Mouse (Mus musculus) lung, postnatal 0 days (tissue): ENCODE data around the gene Pitpnc1. TPM values are rescaled to one million over a fixed set of nuclear protein-coding genes. Genes with fewer than 3 reads are reported as not detected.

Source experiments
- ATAC-seq: fragments of 200-750 bp; cut with Nextera tagmentation; 2 replicates; pipeline ENCODE4 v1.8.0; 2017; ENCODE audit warnings: moderate library complexity
- DNase-seq: peaks from one replicate; pipeline ENCODE4 v3.0.0-alpha.2; 2016; ENCODE audit warnings: low spot score
- H3K27ac ChIP-seq: fragments of 300-500 bp; sonication (generic); 2 replicates; pipeline ENCODE4 v1.5.1; 2014; ENCODE audit warnings: antibody characterized with exemption, mild to moderate bottlenecking, low read length, mixed read lengths
- H3K27me3 ChIP-seq: fragments of 300-500 bp; sonication (generic); replicated peaks from 2 replicates; pipeline ENCODE4 v1.6.1; 2014; ENCODE audit warnings: low read length, mixed read lengths; ENCODE audit not compliant: insufficient read depth
- H3K36me3 ChIP-seq: fragments of 300-500 bp; sonication (generic); 2 replicates; pipeline ENCODE4 v1.6.1; 2014; ENCODE audit warnings: low read length, mixed read lengths; ENCODE audit not compliant: insufficient read depth
- H3K4me1 ChIP-seq: fragments of 300-500 bp; sonication (generic); 2 replicates; pipeline ENCODE4 v1.6.1; 2014; ENCODE audit warnings: antibody characterized with exemption, low read depth, low read length, mixed read lengths; ENCODE audit not compliant: insufficient read depth
- H3K4me2 ChIP-seq: fragments of 300-500 bp; sonication (generic); replicated peaks from 2 replicates; pipeline ENCODE4 v1.6.1; 2014; ENCODE audit warnings: low read depth, mild to moderate bottlenecking, low read length, moderate library complexity, mixed read lengths
- H3K4me3 ChIP-seq: fragments of 300-500 bp; sonication (generic); 2 replicates; pipeline ENCODE4 v1.5.1; 2014; ENCODE audit warnings: low read depth, low read length
- H3K9ac ChIP-seq: fragments of 300-500 bp; sonication (generic); replicated peaks from 2 replicates; pipeline ENCODE4 v1.6.1; 2014; ENCODE audit warnings: low read depth, mild to moderate bottlenecking
- H3K9me3 ChIP-seq: fragments of 300-500 bp; sonication (generic); 2 replicates; pipeline ENCODE4 v1.6.1; 2016; ENCODE audit warnings: low read length, mixed read lengths
- CTCF ChIP-seq: IDR thresholded peaks from 2 replicates; pipeline ENCODE4 v1.5.1; 2016; ENCODE audit warnings: antibody characterized with exemption, mild to moderate bottlenecking
- EP300 ChIP-seq: IDR thresholded peaks from 2 replicates; pipeline ENCODE4 v1.6.1; 2016; ENCODE audit warnings: antibody characterized with exemption, mild to moderate bottlenecking, control low read depth
- WGBS: fragments of 180-500 bp; shearing (Covaris S2); extraction: QIAGEN DNeasy Blood & Tissue Kit; methylation state at CpG from one replicate; pipeline ENCODE4 v1.1.7; 2014; 5-methylcytosine and 5-hydroxymethylcytosine counted together
- polyA plus RNA-seq: library from polyadenylated mRNA; unstranded; fragments of >200 nt; fragmentation: Nextera tagmentation; extraction: Ambion mirVana; gene quantifications from 2 replicates; pipeline ENCODE4 v1.2.1, GENCODE M21; 2015

Pitpnc1 gene
- polyA plus RNA-seq, 1 experiment from 2014 or later = 16.3 TPM

DNA sequence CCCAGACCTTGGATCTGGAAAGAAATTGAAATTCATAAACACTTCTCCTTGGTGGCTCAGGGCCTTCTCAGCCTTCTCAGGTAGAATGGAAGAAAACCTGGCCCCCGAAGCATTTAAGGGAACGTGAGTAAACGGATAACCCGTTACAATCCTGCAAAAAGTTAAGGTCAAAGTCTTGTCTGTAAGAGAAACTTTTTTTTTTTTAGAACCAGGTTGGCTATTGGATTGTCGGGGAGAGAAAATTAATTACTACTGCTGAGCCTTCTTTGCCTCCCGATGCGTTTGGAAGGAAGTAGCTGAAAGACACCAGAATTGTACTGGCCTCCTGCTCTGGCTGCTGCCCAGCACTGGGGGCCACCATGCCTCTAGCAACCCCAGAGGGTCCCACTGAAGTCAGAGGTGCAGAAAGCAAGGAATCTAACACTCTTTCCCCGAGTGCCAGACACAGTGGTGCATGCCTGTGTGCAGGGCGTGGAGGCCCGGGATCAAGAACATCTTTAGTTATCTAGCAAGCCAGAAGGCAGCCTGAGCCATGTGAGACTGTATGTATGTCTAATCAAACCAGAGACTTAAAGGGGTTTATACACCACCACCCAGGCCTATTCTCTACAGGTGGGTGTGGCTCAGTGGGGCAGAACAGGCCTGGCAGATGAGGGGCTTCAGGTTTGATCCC lies 73.0 kb downstream of the Pitpnc1 start:
- no peak overlapping the region for H3K4me3 ChIP-seq
- H3K4me2 ChIP-seq = no peak overlapping the region
- no peak overlapping the region for H3K27ac ChIP-seq
- H3K27me3 ChIP-seq = no peaks in the 10 kb centered on the region
- no peak overlapping the region for H3K9ac ChIP-seq
- 68% methylated on average over 10 of the region's 10 CpGs for WGBS
- no peaks in the 10 kb centered on the region for H3K4me1 ChIP-seq
- DNase-seq (no peak), ATAC-seq (no peak)
- H3K36me3 ChIP-seq = no peaks in the 10 kb centered on the region
- TF ChIP-seq EP300 (no peak), CTCF (no peak)
- no peaks in the 10 kb centered on the region for H3K9me3 ChIP-seq

DNA sequence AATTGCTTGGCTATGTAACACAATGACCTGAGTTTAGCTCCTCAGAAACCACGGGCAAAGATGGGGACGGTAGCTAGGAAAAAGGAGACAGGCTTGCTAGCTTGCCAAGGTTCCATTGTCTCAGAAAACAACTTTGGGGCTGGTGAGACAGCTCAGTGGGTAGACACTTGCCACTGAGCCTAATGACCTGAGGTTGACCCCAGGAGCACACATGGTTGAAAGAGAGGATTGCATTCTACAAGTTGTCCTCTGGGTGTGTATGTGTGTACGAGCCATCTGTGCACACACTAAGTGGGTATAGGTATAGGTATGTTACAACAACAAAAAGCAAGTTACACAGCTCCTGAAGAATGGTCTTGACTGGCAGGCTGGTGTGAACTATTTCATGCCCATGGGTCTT lies 76.3 kb downstream of the Pitpnc1 start:
- no peaks in the 10 kb centered on the region for H3K4me1 ChIP-seq
- ATAC-seq (no peak), DNase-seq (no peak)
- H3K4me3 ChIP-seq = no peak overlapping the region
- H3K36me3 ChIP-seq = no peaks in the 10 kb centered on the region
- H3K9me3 ChIP-seq = no peaks in the 10 kb centered on the region
- no peak overlapping the region for H3K27ac ChIP-seq
- 82% methylated on average over 3 of the region's 3 CpGs for WGBS
- H3K4me2 ChIP-seq = no peak overlapping the region
- no peak for TF ChIP-seq CTCF
- TF ChIP-seq EP300 = no peak
- H3K9ac ChIP-seq = no peak overlapping the region
- H3K27me3 ChIP-seq = no peaks in the 10 kb centered on the region

DNA sequence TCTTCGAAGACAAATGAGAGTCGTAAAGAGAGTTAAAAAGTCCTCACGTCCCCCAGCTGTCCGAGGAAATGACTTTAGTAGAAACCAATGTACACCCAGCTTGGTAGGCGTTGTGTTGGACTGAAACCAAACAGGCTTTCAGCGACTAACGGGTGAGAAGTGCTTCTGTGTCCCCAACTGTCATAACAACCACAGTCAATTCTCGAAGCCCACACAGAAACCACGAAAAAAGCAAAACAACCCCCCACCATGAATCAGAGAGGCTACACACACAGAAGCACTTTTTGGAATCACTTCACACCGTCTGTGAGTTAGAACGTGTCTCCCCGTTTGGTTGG lies 76.7 kb downstream of the Pitpnc1 start:
- no peak for ATAC-seq

DNA sequence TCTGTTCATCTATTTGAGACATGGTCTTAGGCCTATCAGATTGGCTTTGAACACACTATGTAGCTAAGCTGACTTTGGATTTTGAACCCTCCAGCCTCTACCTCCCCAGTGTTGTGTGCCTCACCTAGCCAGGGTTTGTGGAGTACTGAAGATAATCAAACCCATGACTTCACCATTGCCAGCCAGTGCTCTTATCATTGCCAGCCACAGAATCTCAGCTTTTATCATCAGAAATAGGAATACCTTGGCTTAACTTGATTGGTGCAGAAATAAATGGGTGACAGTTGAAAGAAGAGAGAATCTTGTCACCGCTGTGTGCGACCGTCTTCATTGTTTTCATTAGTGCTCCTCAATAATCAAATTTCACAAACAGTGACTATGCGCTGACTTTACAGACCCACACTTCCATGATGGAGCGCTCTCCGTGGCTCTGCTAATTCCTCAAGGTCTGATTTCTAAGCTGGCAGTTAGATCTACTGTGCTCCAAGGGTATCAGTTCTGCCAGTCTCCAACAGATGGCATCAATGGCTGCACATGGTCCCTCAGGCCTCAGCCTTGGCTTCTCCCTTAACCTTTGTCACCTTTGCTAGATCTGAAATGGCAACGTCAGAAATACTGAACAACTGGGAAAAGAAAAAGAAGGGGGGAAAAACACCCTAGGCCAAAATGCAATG lies 77.2 kb downstream of the Pitpnc1 start:
- DNase-seq = no peak
- Histone ChIP-seq H3K4me1 (no peaks in the 10 kb centered on the region), H3K9ac (no peak overlapping the region), H3K27ac (no peak overlapping the region), H3K9me3 (no peaks in the 10 kb centered on the region), H3K4me2 (no peak overlapping the region), H3K36me3 (no peaks in the 10 kb centered on the region), H3K27me3 (no peaks in the 10 kb centered on the region), H3K4me3 (no peak overlapping the region)
- WGBS = 83% methylated on average over 7 of the region's 7 CpGs
- no peak for ATAC-seq
- TF ChIP-seq CTCF (peak; percentile 52), EP300 (no peak)

More for the DNA sequence above, 76.7 kb downstream of the Pitpnc1 start:
- Histone ChIP-seq H3K9me3 (no peaks in the 10 kb centered on the region), H3K4me3 (no peak overlapping the region), H3K27me3 (no peaks in the 10 kb centered on the region), H3K9ac (no peak overlapping the region), H3K4me1 (no peaks in the 10 kb centered on the region), H3K4me2 (no peak overlapping the region), H3K36me3 (no peaks in the 10 kb centered on the region), H3K27ac (no peak overlapping the region)
- TF ChIP-seq CTCF (no peak), EP300 (no peak)
- 68% methylated on average over 12 of the region's 12 CpGs for WGBS
- no peak for DNase-seq

DNA sequence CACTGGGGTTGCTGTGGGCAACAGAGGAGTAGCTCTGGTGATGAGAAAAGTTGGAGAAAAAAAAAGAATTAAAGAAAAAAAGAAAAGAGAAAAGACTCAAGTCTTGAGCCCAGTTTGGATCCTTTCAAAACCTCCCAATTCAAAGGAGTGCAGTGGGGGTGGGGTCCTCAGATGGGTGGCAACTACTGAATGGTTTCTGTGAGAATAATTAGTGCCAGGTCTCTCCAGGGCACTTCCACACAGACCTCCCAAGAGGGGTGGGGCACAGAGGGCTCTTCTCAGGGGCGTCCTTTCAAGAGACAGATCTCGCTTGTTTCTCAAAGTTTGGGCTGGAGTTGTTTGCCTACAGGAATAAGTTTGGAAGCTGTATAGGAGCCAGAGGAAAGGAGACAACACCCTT lies 80.0 kb downstream of the Pitpnc1 start:
- Histone ChIP-seq H3K4me1 (no peaks in the 10 kb centered on the region), H3K4me3 (no peak overlapping the region), H3K4me2 (no peak overlapping the region), H3K27me3 (no peaks in the 10 kb centered on the region), H3K27ac (no peak overlapping the region), H3K9me3 (no peaks in the 10 kb centered on the region), H3K9ac (no peak overlapping the region), H3K36me3 (no peaks in the 10 kb centered on the region)
- WGBS = 56% methylated on average over 2 of the region's 2 CpGs
- TF ChIP-seq CTCF = no peak
- no peak for TF ChIP-seq EP300
- no peak for ATAC-seq
- no peak for DNase-seq

DNA sequence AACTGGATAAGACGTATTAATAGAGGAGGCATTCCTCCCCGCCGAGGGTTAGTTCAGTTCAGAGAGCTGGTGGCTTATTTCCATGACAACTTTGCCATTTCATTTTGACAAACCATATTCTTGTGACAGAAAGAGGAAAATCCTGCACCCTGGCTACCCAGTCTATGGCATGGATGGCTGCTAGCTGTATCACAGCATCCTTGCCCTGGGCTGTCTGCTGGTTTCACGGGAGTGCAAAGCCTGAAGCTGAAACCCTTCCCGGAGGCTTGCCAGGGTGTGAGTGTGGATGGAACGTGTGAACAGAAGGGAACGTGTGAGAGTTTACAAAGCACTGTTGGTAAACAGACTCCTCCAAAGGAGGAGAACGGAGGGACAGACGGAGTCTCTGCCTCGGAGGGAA lies 80.5 kb downstream of the Pitpnc1 start:
- H3K27ac ChIP-seq = no peak overlapping the region
- TF ChIP-seq EP300 (no peak), CTCF (no peak)
- 71% methylated on average over 10 of the region's 10 CpGs for WGBS
- no peak for ATAC-seq
- no peak overlapping the region for H3K4me2 ChIP-seq
- no peak overlapping the region for H3K9ac ChIP-seq
- no peaks in the 10 kb centered on the region for H3K36me3 ChIP-seq
- DNase-seq = no peak
- H3K9me3 ChIP-seq = no peaks in the 10 kb centered on the region
- no peak overlapping the region for H3K4me3 ChIP-seq
- H3K27me3 ChIP-seq = no peaks in the 10 kb centered on the region
- H3K4me1 ChIP-seq = no peaks in the 10 kb centered on the region
